Mouse (Mus musculus) CH12.LX (cell line): Measurements from ENCODE around the gene Olfr1046. TPM values are rescaled to one million over a fixed set of nuclear protein-coding genes. Genes with fewer than 3 reads are reported as not detected.

Experiments used
- DNase-seq: peaks from one replicate; pipeline ENCODE4 v3.0.0-alpha.2; 2013; ENCODE audit errors: extremely low read depth
- H3K27ac ChIP-seq: 2 replicates; pipeline ENCODE4 v1.5.1; 2012; ENCODE audit warnings: low read depth, mild to moderate bottlenecking, control low read depth, moderate library complexity; ENCODE audit not compliant: insufficient read depth
- H3K27me3 ChIP-seq: replicated peaks from 2 replicates; pipeline ENCODE3; 2012; ENCODE audit warnings: inconsistent platforms
- H3K36me3 ChIP-seq, 2 experiments: replicated peaks in 1 of 2; 2 replicates each; pipeline versions ENCODE3 to v1.6.1; 2012; ENCODE audit warnings: inconsistent platforms in 1 of 2, low read length in 1 of 2, mild to moderate bottlenecking in 1 of 2, mixed read lengths in 1 of 2, moderate library complexity in 1 of 2; ENCODE audit not compliant: control insufficient read depth in 1 of 2, insufficient read depth in 1 of 2
- H3K4me1 ChIP-seq, 2 experiments: 2 replicates each; pipeline ENCODE4 v1.6.1; 2012; ENCODE audit warnings: inconsistent platforms in 1 of 2, moderate library complexity in 1 of 2; ENCODE audit not compliant: insufficient read depth in 2 of 2, control insufficient read depth in 1 of 2
- H3K4me2 ChIP-seq: 2 replicates; pipeline ENCODE4 v1.6.1; 2012; ENCODE audit warnings: low read depth, mild to moderate bottlenecking, control low read depth; ENCODE audit not compliant: poor library complexity, insufficient read depth, severe bottlenecking
- H3K4me3 ChIP-seq, 3 experiments: fragments of 150-350 bp in 1 of 3; sonication (generic) in 1 of 3; replicated peaks in 1 of 3; 2 replicates each; pipeline versions ENCODE3 to v1.5.1; 2011 to 2012; ENCODE audit warnings: low read depth in 2 of 3, low read length in 2 of 3, mild to moderate bottlenecking in 2 of 3, moderate library complexity in 2 of 3, control low read depth in 1 of 3, improper control_type of control experiment in 1 of 3, inconsistent platforms in 1 of 3, mixed read lengths in 1 of 3; ENCODE audit not compliant: poor library complexity in 1 of 3
- H3K79me2 ChIP-seq: replicated peaks from 2 replicates; pipeline ENCODE4 v1.6.1; 2012; ENCODE audit warnings: mild to moderate bottlenecking, moderate library complexity; ENCODE audit not compliant: control insufficient read depth, poor library complexity, insufficient read depth, severe bottlenecking; ENCODE audit errors: extremely low read depth
- H3K9ac ChIP-seq: 2 replicates; pipeline ENCODE4 v1.6.1; 2012; ENCODE audit warnings: low read depth, mild to moderate bottlenecking, control low read depth, moderate library complexity; ENCODE audit not compliant: insufficient read depth
- H3K9me3 ChIP-seq: replicated peaks from 2 replicates; pipeline ENCODE3; 2012; ENCODE audit warnings: low read length, inconsistent platforms, mixed read lengths
- BHLHE40 ChIP-seq: IDR thresholded peaks from 2 replicates; pipeline ENCODE4 v1.6.1; 2011; ENCODE audit warnings: mild to moderate bottlenecking, low read depth, low read length, improper control_type of control experiment
- CHD2 ChIP-seq: IDR thresholded peaks from 2 replicates; pipeline ENCODE4 v1.6.1; 2011; ENCODE audit warnings: low read length, improper control_type of control experiment
- EP300 ChIP-seq: IDR thresholded peaks from 2 replicates; pipeline ENCODE4 v1.6.1; 2011; ENCODE audit warnings: low read length, improper control_type of control experiment
- GABPA ChIP-seq: IDR thresholded peaks from 2 replicates; pipeline ENCODE4 v1.6.1; 2012; ENCODE audit warnings: low read depth, low read length, improper control_type of control experiment, inconsistent platforms; ENCODE audit not compliant: insufficient replicate concordance
- IRF4 ChIP-seq: IDR thresholded peaks from 2 replicates; pipeline ENCODE4 v1.6.1; 2014; ENCODE audit warnings: low read depth, mild to moderate bottlenecking, inconsistent platforms, low read length, improper control_type of control experiment
- JUN ChIP-seq: IDR thresholded peaks from 2 replicates; pipeline ENCODE4 v1.6.1; 2011; ENCODE audit warnings: low read depth, mild to moderate bottlenecking, low read length, improper control_type of control experiment, moderate library complexity; ENCODE audit not compliant: insufficient read depth
- KAT2A ChIP-seq: IDR thresholded peaks from 2 replicates; pipeline ENCODE4 v1.6.1; 2012; ENCODE audit warnings: low read length, improper control_type of control experiment, inconsistent platforms; ENCODE audit not compliant: insufficient replicate concordance
- MEF2A ChIP-seq: IDR thresholded peaks from 2 replicates; pipeline ENCODE4 v1.6.1; 2014; ENCODE audit warnings: low read depth, mild to moderate bottlenecking, inconsistent platforms, low read length, improper control_type of control experiment, borderline replicate concordance
- MYC ChIP-seq: IDR thresholded peaks from 2 replicates; pipeline ENCODE4 v1.6.1; 2011; ENCODE audit warnings: low read depth, mild to moderate bottlenecking, improper control_type of control experiment, low read length
- NELFE ChIP-seq: IDR thresholded peaks from 2 replicates; pipeline ENCODE4 v1.6.1; 2011; ENCODE audit warnings: low read depth, low read length, improper control_type of control experiment
- POLR2A ChIP-seq: IDR thresholded peaks from 2 replicates; pipeline ENCODE4 v1.6.1; 2011; ENCODE audit warnings: low read depth, mild to moderate bottlenecking, improper control_type of control experiment, low read length
- RCOR1 ChIP-seq: conservative IDR thresholded peaks from 2 replicates; pipeline ENCODE4 v1.6.1; 2012; ENCODE audit warnings: low read depth, mild to moderate bottlenecking, inconsistent platforms, low read length, improper control_type of control experiment
- SMC3 ChIP-seq: IDR thresholded peaks from 2 replicates; pipeline ENCODE4 v1.6.1; 2011; ENCODE audit warnings: low read depth, low read length, improper control_type of control experiment
- USF1 ChIP-seq: IDR thresholded peaks from 2 replicates; pipeline ENCODE4 v1.6.1; 2014; ENCODE audit warnings: low read depth, mild to moderate bottlenecking, inconsistent platforms, low read length, improper control_type of control experiment
- USF2 ChIP-seq: conservative IDR thresholded peaks from 2 replicates; pipeline ENCODE4 v1.6.1; 2011; ENCODE audit warnings: low read depth, low read length, improper control_type of control experiment
- ZC3H11A ChIP-seq: IDR thresholded peaks from 2 replicates; pipeline ENCODE4 v1.6.1; 2012; ENCODE audit warnings: low read depth, mild to moderate bottlenecking, inconsistent platforms, low read length, improper control_type of control experiment
- ZKSCAN1 ChIP-seq: IDR thresholded peaks from 2 replicates; pipeline ENCODE4 v1.6.1; 2012; ENCODE audit warnings: low read depth, inconsistent platforms, low read length, improper control_type of control experiment, borderline replicate concordance
- ZMIZ1 ChIP-seq: IDR thresholded peaks from 2 replicates; pipeline ENCODE4 v1.6.1; 2012; ENCODE audit warnings: low read depth, mild to moderate bottlenecking, inconsistent platforms, low read length, improper control_type of control experiment
- ZNF384 ChIP-seq: IDR thresholded peaks from 2 replicates; pipeline ENCODE4 v1.6.1; 2012; ENCODE audit warnings: low read depth, low read length, improper control_type of control experiment, inconsistent platforms
- dilution Hi-C: fragments of 300-500 bp; cut with MboI; formaldehyde crosslinking; loops from 2 replicates; pipeline ENCODE4 v1.14.3; 2020; ENCODE audit warnings: low sequenced_read_pairs; ENCODE audit not compliant: extremely low pct_unique_long_range_greater_than_20kb, extremely low pct_ligation_motif_present
- in situ Hi-C: fragments of 300-500 bp; cut with MboI; formaldehyde crosslinking; loops from 3 replicates; pipeline ENCODE4 v1.14.3; 2019; ENCODE audit warnings: low sequenced_read_pairs, low pct_ligation_motif_present, low pct_unique_long_range_greater_than_20kb, mixed read lengths
- polyA plus RNA-seq: library from polyadenylated mRNA; unstranded; fragments of >175 nt; gene quantifications from 2 replicates; pipeline ENCODE4 v1.2.1, GENCODE M21; 2012; ENCODE audit warnings: low read depth; ENCODE audit not compliant: insufficient read length
- total RNA-seq, 2 experiments: library from RNA; depleted of rRNA; stranded (reverse); fragments of 300-350 nt in 1 of 2; fragments of >200 nt in 1 of 2; gene quantifications; 2 replicates each; pipeline ENCODE4 v1.2.3; 2012 to 2014

The Olfr1046 gene
- total and polyA plus RNA-seq, 3 experiments, result not detected

- DNase-seq, result no peak
- in situ Hi-C loops, result no loop called here
- no peak for TF ChIP-seq RCOR1
- TF ChIP-seq MEF2A, result no peak
- Histone ChIP-seq H3K36me3 (no peaks in the 10 kb centered on the region), H3K4me2 (no peak within 1 kb of the TSS), H3K27ac (no peak within 1 kb of the TSS), H3K9ac (no peak within 1 kb of the TSS), H3K4me3 (no peak within 1 kb of the TSS), H3K4me1 (no peaks in the 10 kb centered on the region), H3K9me3 (peaks cover 15% of the 10 kb centered on the region), H3K79me2 (no peaks in the 10 kb centered on the region), H3K27me3 (no peaks in the 10 kb centered on the region)
- dilution Hi-C loops, result no loop called here
Measured at GRCm38 (mm10) chr2:86231301-86231700, 12.2 kb upstream of the Olfr1046 start, which contains the start of gene Olfr1047. Gene Olfr1047 (minus strand): TSS chr2:86231401.

- dilution Hi-C loops, result no loop called here
- H3K4me3 ChIP-seq, result no peak within 1 kb of the TSS
- in situ Hi-C loops, result no loop called here
- TF ChIP-seq KAT2A, result no peak
- no peak for TF ChIP-seq EP300
- no peak for TF ChIP-seq USF1
- no peak for TF ChIP-seq MYC
- TF ChIP-seq GABPA, result no peak
- no peak for TF ChIP-seq ZMIZ1
- no peak for TF ChIP-seq NELFE
- TF ChIP-seq JUN, result no peak
- TF ChIP-seq BHLHE40, result no peak
- TF ChIP-seq ZKSCAN1, result no peak
- TF ChIP-seq USF2, result no peak
- no peak for TF ChIP-seq CHD2
- no peak for TF ChIP-seq SMC3
- no peak for TF ChIP-seq IRF4
- no peak for TF ChIP-seq ZC3H11A
- no peak for TF ChIP-seq POLR2A
- TF ChIP-seq ZNF384, result no peak
- peaks cover 15% of the 10 kb centered on the region for H3K9me3 ChIP-seq
- H3K4me1 ChIP-seq, result no peaks in the 10 kb centered on the region
- no peak within 1 kb of the TSS for H3K4me2 ChIP-seq
- no peak within 1 kb of the TSS for H3K27ac ChIP-seq
- H3K27me3 ChIP-seq, result no peaks in the 10 kb centered on the region
- no peaks in the 10 kb centered on the region for H3K36me3 ChIP-seq
- no peak for DNase-seq
- H3K79me2 ChIP-seq, result no peaks in the 10 kb centered on the region
- H3K9ac ChIP-seq, result no peak within 1 kb of the TSS
Measured at GRCm38 (mm10) chr2:86202909-86203308, 16.2 kb downstream of the Olfr1046 start, which contains the start of gene Olfr1045. Gene Olfr1045 (minus strand): TSS chr2:86203009.
